In the genomic region with DNA sequence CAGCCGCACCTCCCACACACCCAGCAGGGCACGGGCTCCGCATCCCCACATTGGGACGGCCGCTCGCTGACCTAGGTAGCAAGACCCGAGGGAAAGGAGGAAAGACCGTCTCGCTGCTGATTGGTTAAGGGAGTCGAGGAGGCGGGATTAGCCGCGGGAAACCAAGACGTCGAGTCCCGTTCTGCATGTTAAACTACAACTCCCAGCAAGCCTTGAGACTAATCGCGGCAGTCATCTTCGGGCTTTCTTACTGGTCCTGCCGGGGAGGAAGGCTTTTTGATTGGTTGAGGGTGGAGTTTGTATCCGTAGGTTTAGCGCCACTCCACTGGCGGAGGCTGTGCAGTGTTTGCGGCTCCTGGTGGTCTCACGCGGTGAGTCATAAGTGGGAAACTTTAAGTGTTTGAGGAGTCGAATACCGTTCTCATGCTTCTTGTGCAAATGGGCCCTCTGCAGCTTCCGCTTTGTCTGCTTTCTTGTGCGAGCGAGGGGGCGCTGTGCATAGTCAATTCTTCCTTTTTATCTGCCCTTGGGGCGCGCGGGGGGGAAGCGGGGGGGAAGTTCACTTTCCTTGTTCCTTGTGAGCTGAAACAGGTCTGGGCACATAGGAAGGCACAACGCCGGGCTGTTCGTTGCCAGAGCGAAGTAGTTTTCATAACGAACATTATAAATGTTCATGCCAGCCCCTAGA, we compare ENCODE assay signal across 8 mouse cellular contexts. TPM values are rescaled to one million over a fixed set of nuclear protein-coding genes. Genes with fewer than 3 reads are reported as not detected.
DNase-seq lines count a peak whose midpoint lies in the region; ATAC-seq lines count a peak whose summit lies in the region.

Gene Hscb (minus strand): TSS at position 100 of the 688 bp plus-strand sequence.
Gene Chek2 (plus strand): TSS at position 302 of the 688 bp plus-strand sequence.

- peak within 1 kb of the TSS; percentile 71 for H3K4me2 ChIP-seq in hindbrain, embryonic 12.5 days (replicated peaks)

- H3K4me1 ChIP-seq in hindbrain, embryonic 12.5 days = peaks cover 13% of the 10 kb centered on the region

- H3K36me3 ChIP-seq in hindbrain, embryonic 12.5 days = no peaks in the 10 kb centered on the region

- peak; percentile 98 for DNase-seq in NIH3T3 (ENCODE audit: low read depth)
- peak; percentile 98 for DNase-seq in cerebellum, postnatal 10 days
- DNase-seq in frontal cortex, postnatal 10 days (ENCODE audit: low spot score in 2 of 2) = peak; percentile 96 to 98
- peak; percentile 98 to 99 for DNase-seq in layer of hippocampus, postnatal 14 days (ENCODE audit: low spot score in 2 of 2)
- DNase-seq in lung, postnatal 14 days = peak; percentile 98
- peak; percentile 95 for DNase-seq in retina, adult 2 months (ENCODE audit: low read depth, low spot score)
- DNase-seq in thymus, postnatal 36 days = peak; percentile 96 to 97

- peak; percentile 99 for ATAC-seq in hindbrain, embryonic 12.5 days (ENCODE audit: low FRiP score)

- no peaks in the 10 kb centered on the region for H3K27me3 ChIP-seq in hindbrain, embryonic 12.5 days

- H3K27ac ChIP-seq in hindbrain, embryonic 12.5 days = peak within 1 kb of the TSS; percentile 75

- H3K4me3 ChIP-seq in hindbrain, embryonic 12.5 days = peak within 1 kb of the TSS; percentile 71

- H3K9me3 ChIP-seq in hindbrain, embryonic 12.5 days (replicated peaks) = no peaks in the 10 kb centered on the region

- WGBS in hindbrain, embryonic 12.5 days = under 1% methylated on average over 41 of the region's 41 CpGs

- peak within 1 kb of the TSS; percentile 67 for H3K9ac ChIP-seq in hindbrain, embryonic 12.5 days

RNA-seq across cellular contexts. Expression of gene Hscb, which starts in this region (rescaled TPM):
- 18.5 and 21.4 TPM in 2 replicates for polyA plus RNA-seq in hindbrain, embryonic 12.5 days (2016; fragmentation: Nextera tagmentation; extraction: Ambion mirVana)
- 10 to 100 TPM in 1 of 2 experiments, 1 to 10 TPM in 1; 8.9 to 10.4 TPM for total RNA-seq in layer of hippocampus, postnatal 14 days (2021)

RNA-seq across cellular contexts. Expression of gene Chek2, which starts in this region (rescaled TPM):
- 18.3 and 18.4 TPM in 2 replicates for polyA plus RNA-seq in hindbrain, embryonic 12.5 days (2016; fragmentation: Nextera tagmentation; extraction: Ambion mirVana)
- 1 to 10 TPM; 2.3 to 2.5 TPM for total RNA-seq in layer of hippocampus, postnatal 14 days (2021)

Comparison
In these comparisons a context has a peak if more than half of its experiments do, and no peak if none do; other contexts are left out.
1. Peak in every context shown above with its lines: DNase-seq, ATAC-seq, H3K4me3 ChIP-seq and H3K27ac ChIP-seq.